Mouse (Mus musculus): ENCODE results near the gene Dennd1c.

- no peak for TF ChIP-seq POLR2A (IDR thresholded peaks at IDR 0.05; ENCODE audit: control insufficient read depth in 1 of 2, insufficient read depth in 1 of 2, low read depth in 1 of 2, low read length in 2 of 2, poor library complexity in 1 of 2)
- no peak for TF ChIP-seq CTCF (IDR thresholded peaks at IDR 0.05 in 2 of 3, conservative IDR thresholded peaks at IDR 0.05 in 1 of 3; ENCODE audit: control insufficient read depth in 1 of 3, insufficient read depth in 1 of 3, low read depth in 2 of 3, low read length in 3 of 3, poor library complexity in 1 of 3, severe bottlenecking in 1 of 3)
- no peak for TF ChIP-seq GATA1 (IDR thresholded peaks at IDR 0.05; ENCODE audit: low read depth, low read length)
- no peak for TF ChIP-seq ETS1 (IDR thresholded peaks at IDR 0.05; ENCODE audit: low read depth, low read length)
Measured at GRCm38 (mm10) chr17:57062011-57062521, 16.2 kb downstream of the Dennd1c start.

All from MEL (cell line).